ENCODE assay signal across 24 mouse cellular contexts in genomic region chr10:86846926-86847467, GRCm38 (mm10).
DNase-seq lines count a peak whose midpoint lies in the region; ATAC-seq and TF ChIP-seq lines count a peak whose summit lies in the region.
"Had no signal": no experiment of that assay in that cellular context is flagged by ENCODE, and none has a peak within 500 bp of the region (broad histone marks: within the 10 kb centered on the region; RNA-seq: fewer than 3 reads in every experiment).

No protein-coding gene starts in this region.

- no peaks in the 10 kb centered on the region for H3K36me3 ChIP-seq in kidney, adult 2 months (ENCODE audit: control insufficient read depth, insufficient read depth, low read length)
- no peaks in the 10 kb centered on the region for H3K36me3 ChIP-seq in midbrain, embryonic 16.5 days (ENCODE audit: control insufficient read depth, insufficient read depth, low read length)
- no peaks in the 10 kb centered on the region for H3K36me3 ChIP-seq in midbrain, embryonic 13.5 days
- H3K36me3 ChIP-seq: forebrain, embryonic 10.5 days; limb, embryonic 12.5 days; midbrain, embryonic 10.5 days had no signal

- TF ChIP-seq POLR2A in kidney, adult 2 months (IDR thresholded peaks at IDR 0.05; ENCODE audit: low read depth, low read length) = no peak

- H3K9ac ChIP-seq in midbrain, embryonic 16.5 days (ENCODE audit: low read depth, low read length) = no peak overlapping the region
- H3K9ac ChIP-seq in midbrain, embryonic 13.5 days (replicated peaks) = no peak overlapping the region
- H3K9ac ChIP-seq: limb, embryonic 12.5 days had no signal

- peak; percentile 58 for DNase-seq in kidney, adult 2 months
- DNase-seq in kidney, postnatal 4 days = no peak
- DNase-seq in thymus, postnatal 4 days = no peak
- DNase-seq in Muller cell, postnatal 12 days (ENCODE audit: inconsistent ontology term) = no peak
- DNase-seq: cerebellum, adult 11-12 months; cerebellum, postnatal 10 days; gastrocnemius, postnatal 10 days; heart, adult 11 months; layer of hippocampus, postnatal 36 days; lung, adult 2 months; lung, postnatal 4 days; right cerebral cortex, postnatal 14 days; spleen, adult 18-20 months; thymus, postnatal 14 days had no signal

- H3K27me3 ChIP-seq in kidney, adult 2 months (replicated peaks; ENCODE audit: control insufficient read depth, insufficient read depth, low read length) = no peaks in the 10 kb centered on the region
- H3K27me3 ChIP-seq in midbrain, embryonic 16.5 days (ENCODE audit: control insufficient read depth, insufficient read depth, low read depth, low read length) = no peaks in the 10 kb centered on the region
- no peaks in the 10 kb centered on the region for H3K27me3 ChIP-seq in midbrain, embryonic 13.5 days
- H3K27me3 ChIP-seq: Patski had no signal

- no peak for TF ChIP-seq CTCF in kidney, adult 2 months (conservative IDR thresholded peaks at IDR 0.05; ENCODE audit: insufficient read depth, insufficient read length, low read depth, low read length)

- H3K4me2 ChIP-seq in midbrain, embryonic 16.5 days (ENCODE audit: low read length) = no peak overlapping the region
- H3K4me2 ChIP-seq in midbrain, embryonic 13.5 days (replicated peaks) = no peak overlapping the region
- H3K4me2 ChIP-seq: heart, embryonic 11.5 days; limb, embryonic 12.5 days had no signal

- 53% methylated on average over 9 of the region's 9 CpGs for WGBS in kidney, adult 2 months
- 87% methylated on average over 9 of the region's 9 CpGs for WGBS in midbrain, embryonic 16.5 days
- WGBS in midbrain, embryonic 13.5 days = 89% methylated on average over 9 of the region's 9 CpGs

- H3K9me3 ChIP-seq in midbrain, embryonic 16.5 days (replicated peaks; ENCODE audit: control insufficient read depth, low read length, poor library complexity, severe bottlenecking) = no peaks in the 10 kb centered on the region
- no peaks in the 10 kb centered on the region for H3K9me3 ChIP-seq in midbrain, embryonic 13.5 days
- H3K9me3 ChIP-seq: forebrain, embryonic 10.5 days; limb, embryonic 12.5 days; midbrain, embryonic 10.5 days had no signal

- no peak overlapping the region for H3K27ac ChIP-seq in kidney, adult 2 months (ENCODE audit: insufficient read depth, low read depth, low read length)
- H3K27ac ChIP-seq in midbrain, embryonic 16.5 days (ENCODE audit: low read length) = no peak overlapping the region
- no peak overlapping the region for H3K27ac ChIP-seq in midbrain, embryonic 13.5 days
- H3K27ac ChIP-seq: forebrain, embryonic 10.5 days; limb, embryonic 12.5 days; midbrain, embryonic 10.5 days had no signal

- no peak overlapping the region for H3K4me3 ChIP-seq in kidney, adult 2 months (ENCODE audit: insufficient read depth, low read depth, low read length)
- H3K4me3 ChIP-seq in midbrain, embryonic 16.5 days (ENCODE audit: low read depth, low read length) = no peak overlapping the region
- no peak overlapping the region for H3K4me3 ChIP-seq in midbrain, embryonic 13.5 days (replicated peaks)
- H3K4me3 ChIP-seq: forebrain, embryonic 10.5 days; limb, embryonic 12.5 days; midbrain, embryonic 10.5 days had no signal

- H3K4me1 ChIP-seq in kidney, adult 2 months (ENCODE audit: control insufficient read depth, insufficient read depth, low read length) = no peaks in the 10 kb centered on the region
- no peaks in the 10 kb centered on the region for H3K4me1 ChIP-seq in midbrain, embryonic 16.5 days (ENCODE audit: control insufficient read depth, insufficient read depth, low read length)
- 0 out of 2 replicates have a peak, but pooled peaks cover under 1% of the 10 kb centered on the region for H3K4me1 ChIP-seq in midbrain, embryonic 13.5 days (replicated peaks)
- H3K4me1 ChIP-seq: forebrain, embryonic 10.5 days; midbrain, embryonic 10.5 days had no signal

- ATAC-seq in midbrain, embryonic 16.5 days = peak; percentile 51; the same call in 1 of the 2 replicates
- no peak for ATAC-seq in midbrain, embryonic 13.5 days
- ATAC-seq in megakaryocyte, adult 5-6 weeks (ENCODE audit: poor library complexity, severe bottlenecking) = peak; percentile 66
- ATAC-seq: forebrain, embryonic 16.5 days; intestine, postnatal 0 days; Patski had no signal
